Mouse (Mus musculus): ENCODE measurements around the gene Gm21762. TPM values are rescaled to one million over a fixed set of nuclear protein-coding genes. Genes with fewer than 3 reads are reported as not detected.
"Not testable (repeated sequence)": the region's sequence is repeated elsewhere in the genome, so short reads cannot be mapped to it uniquely, and the experiment has no call there.

Gene Gm21762
- polyA plus RNA-seq, 1 experiment = not detected

GRCm38 (mm10) chr13:120172133-120172532, 43.6 kb downstream of the Gm21762 start, which contains the start of gene Gm21818:
Gene Gm21818 (plus strand): TSS chr13:120172433.
- not testable (repeated sequence) for H3K27ac ChIP-seq (ENCODE audit: insufficient read depth, low read length); H3K27me3 ChIP-seq (ENCODE audit: control insufficient read depth, insufficient read depth, low read length); H3K4me3 ChIP-seq (replicated peaks; ENCODE audit: insufficient read depth, low read depth, low read length); DNase-seq; H3K4me1 ChIP-seq (ENCODE audit: control insufficient read depth, insufficient read depth, low read length)
- 81% methylated on average over 4 of the region's 4 CpGs for WGBS

DNA sequence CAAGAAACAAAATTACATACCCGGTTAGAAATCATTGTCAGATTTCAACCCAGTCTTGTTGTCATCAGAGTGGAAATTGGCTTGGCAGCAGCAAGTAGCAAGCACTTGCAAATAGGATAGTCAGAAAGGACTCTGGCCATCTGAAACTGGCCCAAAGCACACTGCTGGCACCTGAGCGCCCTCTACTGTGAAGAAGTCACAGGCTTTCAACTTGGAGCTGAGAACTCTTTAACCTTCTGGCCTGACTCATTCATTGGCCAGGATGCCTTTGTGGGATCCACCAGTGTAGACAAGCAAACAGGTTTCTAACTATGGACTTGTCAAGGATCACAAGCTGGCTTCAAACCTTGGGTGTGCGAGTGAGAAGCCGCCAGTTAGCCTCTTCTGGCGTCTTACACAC, 47.4 kb downstream of the Gm21762 start:
- not testable (repeated sequence) for H3K27me3 ChIP-seq (ENCODE audit: control insufficient read depth, insufficient read depth, low read length); H3K4me1 ChIP-seq (ENCODE audit: control insufficient read depth, insufficient read depth, low read length); H3K27ac ChIP-seq (ENCODE audit: insufficient read depth, low read length); H3K4me3 ChIP-seq (replicated peaks; ENCODE audit: insufficient read depth, low read depth, low read length)
- WGBS = 38% methylated on average over 5 of the region's 5 CpGs
- peak; percentile 0 to 7 for DNase-seq

Other genes with a start within 250 kb of the Gm21762 start
- not detected in 2 replicates for gene Gm36079, start 188.9 kb downstream of the Gm21762 start, polyA plus RNA-seq (2012; rRNA removed)
- 0.06 TPM in 1 of 2 replicates, not detected in the other for gene Gm21188, start 163.8 kb downstream of the Gm21762 start, polyA plus RNA-seq (2012; rRNA removed)
- gene Gm20767, start 75.7 kb downstream of the Gm21762 start, polyA plus RNA-seq (2012; rRNA removed) = not detected in 2 replicates
- gene Gm21818, start 43.5 kb downstream of the Gm21762 start, polyA plus RNA-seq (2012; rRNA removed) = not detected in 2 replicates
- gene Gm21731, start 23.2 kb upstream of the Gm21762 start, polyA plus RNA-seq (2012; rRNA removed) = not detected in 2 replicates
- not detected in 2 replicates for gene AF067061, start 47.2 kb upstream of the Gm21762 start, polyA plus RNA-seq (2012; rRNA removed)
- 0.13 TPM in 1 of 2 replicates, not detected in the other for gene BC147527, start 84.4 kb upstream of the Gm21762 start, polyA plus RNA-seq (2012; rRNA removed)
- gene Tcstv3, start 100.9 kb upstream of the Gm21762 start, polyA plus RNA-seq (2012; rRNA removed) = not detected in 2 replicates